Mouse (Mus musculus) cerebral cortex, adult 2 months (tissue): ENCODE data around the gene Slain2.

ENCODE experiments used
- WGBS: fragments of 180-500 bp; shearing (Covaris S2); methylation state at CpG from one replicate; pipeline ENCODE4 v1.1.7; 2018; 5-methylcytosine and 5-hydroxymethylcytosine counted together

The Slain2 gene

DNA sequence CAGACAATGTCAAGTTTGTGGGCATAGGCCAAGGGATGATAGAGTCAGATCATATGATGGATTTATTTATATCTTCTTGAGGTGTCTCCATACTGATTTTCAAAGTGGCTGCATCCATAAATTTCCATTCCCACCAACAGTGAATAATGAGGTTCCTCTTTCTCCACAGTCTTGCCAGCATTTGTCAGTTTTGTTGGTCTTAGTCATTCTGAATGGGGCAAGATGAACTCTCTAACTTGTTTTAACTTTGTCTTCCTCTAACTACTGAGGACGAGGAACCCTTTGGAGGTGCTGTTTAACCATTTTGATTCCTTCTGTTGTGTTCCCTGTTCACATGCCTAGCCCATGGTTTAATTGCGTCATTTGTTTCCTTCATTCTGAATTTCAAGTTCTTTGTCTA, 36.1 kb downstream of the Slain2 start:
- WGBS = 78% methylated on average over 2 of the region's 2 CpGs

DNA sequence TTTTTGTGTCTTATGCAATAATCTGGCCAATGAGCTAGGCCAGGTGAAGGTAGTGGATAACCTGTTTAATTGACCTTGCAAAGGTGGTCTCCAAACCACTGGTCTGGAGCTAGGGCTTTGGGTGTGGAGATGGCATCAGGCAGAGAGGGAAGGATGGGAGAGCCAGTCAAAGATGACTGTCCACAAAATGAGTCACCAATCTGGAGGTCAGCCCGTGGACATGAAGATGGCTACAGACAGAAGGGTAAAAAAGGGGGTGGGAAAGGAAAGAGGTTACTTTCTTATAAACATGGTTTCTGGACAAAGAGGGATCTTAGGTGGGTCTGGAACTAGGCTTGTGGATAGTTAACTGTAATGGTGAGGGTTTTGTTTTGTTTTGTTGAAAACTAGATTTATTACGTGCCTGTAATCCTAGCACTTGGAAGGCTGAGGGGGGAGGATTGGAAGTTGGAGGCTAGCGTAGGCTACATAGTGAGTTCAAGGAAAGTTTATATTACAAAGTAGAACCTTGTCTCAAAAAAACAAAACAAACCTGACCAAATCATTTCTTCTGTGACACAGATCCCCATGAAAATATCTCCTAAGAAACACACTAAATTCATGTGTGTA, 40.0 kb downstream of the Slain2 start:
- 86% methylated on average over 3 of the region's 3 CpGs for WGBS

DNA sequence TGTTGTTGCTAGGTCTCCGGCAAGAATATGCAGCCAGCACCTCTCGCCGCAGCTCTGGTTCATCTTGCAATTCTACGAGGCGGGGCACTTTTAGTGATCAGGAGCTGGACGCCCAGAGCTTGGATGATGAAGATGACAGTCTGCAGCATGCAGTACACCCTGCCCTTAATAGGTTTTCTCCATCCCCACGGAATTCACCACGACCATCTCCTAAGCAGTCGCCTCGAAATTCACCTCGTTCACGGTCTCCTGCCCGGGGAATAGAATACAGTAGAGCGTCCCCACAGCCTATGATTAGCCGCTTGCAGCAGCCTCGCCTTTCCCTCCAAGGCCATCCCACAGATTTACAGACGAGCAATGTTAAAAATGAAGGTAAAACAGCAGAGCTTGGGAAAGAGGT, 43.2 kb downstream of the Slain2 start:
- WGBS = 89% methylated on average over 17 of the region's 17 CpGs

DNA sequence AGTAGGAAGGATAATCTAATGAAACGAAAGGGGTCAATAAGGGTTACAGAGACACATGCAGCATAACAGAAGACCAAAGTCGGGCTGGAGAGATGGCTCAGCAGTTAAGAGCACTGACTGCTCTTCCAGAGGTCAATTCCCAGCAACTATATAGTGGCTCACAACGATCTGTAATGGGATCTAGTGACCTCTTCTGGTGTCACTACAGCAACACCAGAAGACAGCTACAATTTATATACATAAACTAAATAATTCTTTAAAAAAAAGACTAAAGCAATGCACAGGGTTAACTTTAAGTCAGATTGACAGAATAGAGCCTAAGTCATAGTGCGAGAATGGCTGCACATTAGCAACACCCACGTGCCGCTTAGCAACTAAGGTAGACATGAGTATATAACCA, 46.0 kb downstream of the Slain2 start:
- WGBS = 86% methylated on average over 6 of the region's 6 CpGs

DNA sequence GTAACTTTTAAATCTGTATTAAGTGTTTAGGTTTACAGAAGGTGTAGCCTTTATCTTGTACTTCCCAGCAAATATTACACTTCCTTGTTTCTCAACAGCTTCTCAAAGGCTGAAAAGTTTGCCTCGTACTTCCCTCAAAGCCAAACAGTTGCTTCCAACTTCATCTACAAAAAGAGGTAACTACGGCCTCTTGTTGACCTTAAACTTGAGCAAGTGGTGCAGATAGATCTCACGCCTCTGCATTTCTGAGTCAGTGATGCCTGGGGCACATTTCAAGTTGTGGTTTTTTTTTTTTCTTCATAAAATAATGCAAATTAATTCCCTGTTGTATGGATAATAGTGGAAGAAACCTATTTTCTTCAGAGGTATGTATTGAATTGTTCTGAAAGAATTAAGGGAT, 51.6 kb downstream of the Slain2 start:
- 74% methylated on average over 3 of the region's 3 CpGs for WGBS

DNA sequence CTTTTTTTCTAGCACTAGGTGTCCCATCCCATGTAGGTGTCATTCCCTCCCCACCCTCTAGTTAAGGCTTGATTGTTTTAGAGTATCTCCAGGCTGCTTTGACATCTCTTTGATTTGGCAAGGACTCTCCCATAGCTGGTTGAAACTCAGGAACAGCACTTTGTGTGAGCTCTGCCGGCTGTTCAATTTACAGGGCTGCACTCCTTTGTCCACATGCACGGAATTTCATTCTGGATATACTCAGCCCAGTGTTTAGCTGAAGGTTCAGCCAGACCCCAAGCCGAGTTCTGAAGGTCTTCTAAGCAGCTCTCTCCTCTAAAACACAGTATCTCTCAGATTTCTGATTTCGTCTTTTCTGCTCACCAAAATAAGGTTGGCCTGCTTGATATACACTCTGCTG, 58.3 kb downstream of the Slain2 start:
- 66% methylated on average over 4 of the region's 4 CpGs for WGBS

DNA sequence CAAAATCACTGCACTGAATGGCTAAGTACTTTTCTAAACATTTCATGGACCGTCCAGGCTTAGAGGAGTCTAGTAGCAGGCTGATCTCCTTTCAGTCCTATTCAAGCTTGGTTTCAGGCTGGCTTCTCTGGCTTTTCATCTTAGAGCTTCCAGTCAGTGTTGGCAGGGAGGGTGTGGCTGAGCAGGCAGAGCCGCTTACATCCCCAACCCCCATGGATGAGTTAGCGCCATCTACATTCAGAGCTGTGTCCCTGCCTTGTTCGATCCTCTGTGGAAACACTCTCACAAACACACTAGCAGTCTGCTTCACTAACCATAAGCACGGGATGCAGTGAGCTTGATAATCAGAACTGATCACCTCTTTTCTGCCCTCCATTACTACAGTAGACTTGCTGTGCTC, 58.8 kb downstream of the Slain2 start:
- WGBS = 45% methylated on average over 5 of the region's 5 CpGs

DNA sequence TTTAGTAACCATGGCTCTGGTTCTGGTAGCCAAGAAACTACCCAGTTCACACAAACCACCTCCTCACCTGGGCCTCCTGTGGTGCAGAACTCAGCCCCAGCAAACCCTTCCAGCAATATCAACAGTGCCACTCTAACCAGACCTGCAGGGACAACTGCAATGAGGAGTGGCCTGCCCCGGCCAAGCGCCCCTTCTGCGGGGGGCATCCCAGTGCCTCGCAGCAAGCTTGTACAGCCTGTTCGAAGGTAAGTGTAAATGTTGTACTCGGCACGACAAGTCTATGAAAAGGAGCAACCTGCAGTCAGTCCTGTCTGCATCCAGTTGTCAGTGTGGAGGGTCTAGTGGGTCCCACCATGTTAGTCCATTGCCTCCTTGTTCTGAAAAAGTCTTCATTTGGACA, 60.5 kb downstream of the Slain2 start, which contains the start of gene Gm10135:
Gm10135 (minus strand) TSS at position 101 of the 400 bp plus-strand sequence.
- 96% methylated on average over 7 of the region's 7 CpGs for WGBS

DNA sequence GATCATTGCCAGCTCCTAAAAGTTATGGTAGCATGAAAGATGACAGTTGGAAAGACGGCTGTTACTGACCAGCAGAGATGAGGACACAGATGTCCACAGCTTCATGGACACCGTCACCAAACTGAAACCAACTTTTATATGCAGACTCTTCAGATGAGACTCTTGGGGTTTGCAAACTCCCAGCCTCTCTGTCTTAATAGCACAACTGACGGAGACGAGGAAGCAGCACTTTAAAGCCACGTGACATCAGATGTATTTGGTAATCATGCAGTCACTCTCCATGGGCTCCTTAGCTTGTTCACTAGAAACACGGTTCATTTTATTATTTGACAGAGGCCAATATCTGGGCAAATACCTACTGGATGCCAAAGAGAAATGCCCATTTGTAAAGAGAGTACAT, 61.9 kb downstream of the Slain2 start:
- 89% methylated on average over 6 of the region's 6 CpGs for WGBS

DNA sequence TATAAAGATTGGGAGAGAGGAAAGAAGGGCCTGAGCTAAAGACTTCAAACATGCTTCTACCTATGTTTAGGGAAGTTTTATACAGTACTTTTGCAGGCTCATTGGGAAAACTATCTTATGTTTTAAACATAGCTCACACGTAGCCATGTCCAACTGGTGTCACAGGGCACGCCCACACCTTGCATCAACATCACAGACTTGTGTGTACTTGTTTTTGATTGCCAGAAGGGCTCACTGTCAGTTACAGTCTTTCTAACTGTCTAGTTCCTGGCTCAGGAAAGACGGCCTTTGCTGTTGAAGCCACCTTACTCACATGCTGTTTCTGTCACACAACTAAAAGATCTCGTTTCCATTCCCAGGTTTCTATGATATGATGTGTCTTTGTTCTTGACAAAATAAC, 62.4 kb downstream of the Slain2 start:
- 84% methylated on average over 4 of the region's 4 CpGs for WGBS

DNA sequence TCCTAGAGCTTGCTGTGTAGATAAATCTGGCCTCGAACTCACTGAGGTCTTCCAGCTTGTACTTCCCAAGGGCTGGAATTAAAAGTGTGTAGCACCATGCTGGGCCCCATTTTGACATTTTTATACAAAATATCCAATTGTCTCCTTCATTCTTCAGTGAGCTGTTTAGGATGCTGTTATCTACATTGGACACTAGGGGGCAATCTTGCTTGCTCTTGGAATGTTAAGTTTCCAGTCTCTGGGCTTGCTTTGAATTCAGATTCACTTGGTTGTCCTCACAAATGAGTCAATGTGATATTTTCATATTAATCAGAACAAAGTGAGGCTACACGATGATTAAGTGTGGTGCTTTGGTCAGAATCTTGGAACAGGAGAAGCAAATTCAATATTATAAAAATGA, 70.0 kb downstream of the Slain2 start:
- 12% methylated on average over 2 of the region's 2 CpGs for WGBS

DNA sequence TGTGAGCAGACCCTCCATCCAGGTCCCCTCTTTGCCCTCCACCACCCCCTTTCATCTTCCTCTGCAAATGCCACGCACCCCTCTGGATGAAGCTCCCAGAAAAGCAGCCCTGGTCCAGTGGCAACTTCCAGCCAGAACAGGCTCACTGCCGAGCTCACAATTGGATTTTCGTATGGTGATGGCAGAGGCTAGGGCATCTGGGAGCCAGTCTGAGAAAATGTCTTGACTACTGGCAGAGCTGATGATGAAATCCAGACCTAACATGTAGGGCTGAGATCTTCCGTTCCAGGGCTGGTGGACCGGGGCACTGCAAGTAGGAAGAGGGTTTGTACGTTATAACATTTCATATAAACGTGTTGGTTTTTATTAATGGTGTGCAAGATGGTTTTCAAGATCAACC, 73.7 kb downstream of the Slain2 start:
- WGBS = 95% methylated on average over 7 of the region's 7 CpGs

DNA sequence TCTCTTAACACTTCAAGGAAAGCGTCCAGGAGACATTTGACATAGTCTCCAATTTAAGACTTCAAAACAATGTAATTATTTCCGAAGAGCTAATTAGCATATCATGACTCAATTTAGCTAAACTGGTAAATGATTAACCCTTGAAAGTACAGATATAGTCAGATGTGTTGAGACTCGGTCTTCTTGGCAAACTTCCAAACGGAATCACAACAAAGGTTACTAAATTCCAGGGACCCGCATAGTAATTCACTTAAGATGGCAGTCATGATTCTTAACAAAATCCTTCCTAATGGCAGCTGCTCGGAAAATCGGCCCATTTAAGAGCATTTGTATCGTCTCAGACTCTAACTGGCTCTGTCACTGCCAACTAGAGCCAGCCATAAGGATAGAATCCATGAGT, 75.7 kb downstream of the Slain2 start:
- 48% methylated on average over 8 of the region's 8 CpGs for WGBS

DNA sequence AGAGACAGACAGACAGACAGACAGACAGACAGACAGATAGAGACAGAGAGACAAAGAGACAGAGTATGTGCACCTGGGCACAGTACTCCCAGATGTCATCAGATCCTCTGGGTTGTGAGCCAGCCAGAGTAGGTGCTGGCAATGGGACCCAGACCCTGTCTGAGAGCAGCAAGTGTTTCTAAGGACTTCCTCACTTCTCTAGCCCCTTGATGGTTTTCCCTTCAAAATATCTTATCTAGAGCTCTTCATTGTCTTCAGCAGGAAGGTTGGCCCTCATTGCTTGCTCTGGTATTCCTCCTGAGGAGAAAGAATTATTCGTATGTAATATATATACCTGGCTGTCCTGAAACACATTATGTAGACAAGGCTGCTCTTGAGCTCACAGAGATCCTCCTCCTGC, 78.4 kb downstream of the Slain2 start:
- WGBS = 84% methylated on average over 1 of the region's 1 CpGs

DNA sequence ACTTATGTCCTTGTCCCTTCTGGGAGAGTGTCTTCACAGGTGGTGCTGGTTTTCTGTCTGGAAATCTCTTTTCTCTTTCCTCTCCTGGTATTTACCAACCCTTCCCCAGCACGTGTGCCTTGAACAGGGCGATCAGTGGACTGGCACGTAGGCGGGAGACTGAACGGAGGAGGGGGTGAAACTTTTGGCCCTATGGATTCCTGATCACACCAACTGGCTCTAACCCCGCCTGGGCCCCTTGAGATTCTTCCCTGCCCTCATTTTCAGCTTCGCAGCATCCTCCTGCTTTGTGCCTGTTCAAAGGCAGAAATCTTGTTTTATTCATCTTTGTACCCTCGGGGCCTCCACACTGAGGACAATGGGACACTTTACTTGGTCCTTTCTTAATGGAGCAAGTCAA, 80.3 kb downstream of the Slain2 start:
- WGBS = 76% methylated on average over 8 of the region's 8 CpGs

DNA sequence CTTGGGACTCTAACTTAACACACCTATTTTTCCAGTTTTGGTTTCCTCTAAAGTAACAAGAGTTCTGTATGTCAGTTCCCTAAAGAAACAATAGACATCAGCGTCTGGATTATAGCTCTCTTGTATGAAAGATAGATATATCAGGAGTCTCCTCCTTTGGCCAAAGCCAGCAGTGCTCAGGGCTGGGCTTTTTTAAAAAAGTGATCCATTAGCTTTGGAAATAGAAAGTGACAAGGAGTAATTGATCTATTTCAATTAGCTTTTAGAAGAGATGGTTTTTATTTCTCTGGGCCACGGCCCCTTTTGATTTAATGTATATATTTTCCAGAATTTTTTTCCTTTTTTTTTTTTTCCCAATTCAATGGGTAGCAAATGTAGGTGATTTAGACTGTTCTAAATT, 80.8 kb downstream of the Slain2 start:
- 76% methylated on average over 2 of the region's 2 CpGs for WGBS

DNA sequence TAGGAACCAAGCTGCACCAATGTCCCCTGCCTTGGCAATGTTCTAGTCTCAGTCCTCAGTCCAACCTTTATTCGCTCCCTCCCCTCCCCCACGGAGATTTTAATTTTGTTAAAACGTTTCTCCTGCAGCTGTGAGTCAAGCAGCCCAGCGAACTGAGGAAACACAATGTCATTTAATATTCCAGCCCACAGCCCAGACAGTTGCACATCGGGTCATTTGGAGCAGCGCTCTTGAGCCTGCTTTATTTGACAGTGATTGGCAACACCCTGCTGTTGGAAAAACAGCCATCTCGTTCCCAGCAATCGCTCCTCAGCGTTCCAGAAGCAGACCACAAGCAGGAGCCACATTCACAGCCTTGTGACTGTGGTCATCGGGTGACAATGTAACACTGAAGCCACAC, 81.3 kb downstream of the Slain2 start:
- 40% methylated on average over 10 of the region's 10 CpGs for WGBS

DNA sequence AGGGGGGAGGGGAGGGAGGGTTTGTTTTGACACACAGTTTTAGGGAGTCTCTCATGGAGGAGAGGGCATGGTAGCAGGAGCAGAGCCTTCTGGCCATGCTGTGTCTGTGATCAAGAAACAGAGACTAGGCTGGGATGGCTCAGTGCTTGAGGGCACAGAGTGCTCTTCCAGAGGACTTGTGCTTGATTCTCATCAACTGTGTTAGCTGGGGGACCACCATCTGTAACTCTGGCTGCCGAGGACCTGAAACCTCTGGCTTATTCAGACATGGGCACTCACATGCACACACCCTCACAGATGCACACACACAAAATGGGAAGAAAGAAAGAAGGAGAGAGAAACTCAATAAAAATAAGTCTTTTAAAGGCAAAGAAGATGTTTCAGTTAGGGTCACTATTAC, 84.4 kb downstream of the Slain2 start:
- 79% methylated on average over 1 of the region's 1 CpGs for WGBS

DNA sequence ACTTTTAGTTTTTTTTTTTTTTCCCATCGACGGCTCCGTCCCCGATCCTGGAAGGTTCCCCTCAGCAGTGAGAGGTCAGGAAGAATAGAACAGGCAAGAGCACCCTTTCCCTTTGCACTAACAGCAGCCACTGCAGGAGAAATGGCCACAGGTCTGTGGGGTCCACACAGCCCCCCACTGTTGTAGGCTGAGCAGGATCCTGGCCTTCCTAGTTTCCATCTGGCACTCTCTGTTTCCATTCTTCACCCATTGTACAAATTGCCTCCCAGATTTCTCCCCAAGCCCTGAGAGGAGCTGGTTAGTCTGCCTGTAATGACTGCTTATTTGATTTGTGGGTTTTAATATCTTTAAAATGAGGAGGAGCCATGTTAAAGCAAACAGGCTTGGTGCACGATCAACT, 89.9 kb downstream of the Slain2 start:
- WGBS = 91% methylated on average over 5 of the region's 5 CpGs

DNA sequence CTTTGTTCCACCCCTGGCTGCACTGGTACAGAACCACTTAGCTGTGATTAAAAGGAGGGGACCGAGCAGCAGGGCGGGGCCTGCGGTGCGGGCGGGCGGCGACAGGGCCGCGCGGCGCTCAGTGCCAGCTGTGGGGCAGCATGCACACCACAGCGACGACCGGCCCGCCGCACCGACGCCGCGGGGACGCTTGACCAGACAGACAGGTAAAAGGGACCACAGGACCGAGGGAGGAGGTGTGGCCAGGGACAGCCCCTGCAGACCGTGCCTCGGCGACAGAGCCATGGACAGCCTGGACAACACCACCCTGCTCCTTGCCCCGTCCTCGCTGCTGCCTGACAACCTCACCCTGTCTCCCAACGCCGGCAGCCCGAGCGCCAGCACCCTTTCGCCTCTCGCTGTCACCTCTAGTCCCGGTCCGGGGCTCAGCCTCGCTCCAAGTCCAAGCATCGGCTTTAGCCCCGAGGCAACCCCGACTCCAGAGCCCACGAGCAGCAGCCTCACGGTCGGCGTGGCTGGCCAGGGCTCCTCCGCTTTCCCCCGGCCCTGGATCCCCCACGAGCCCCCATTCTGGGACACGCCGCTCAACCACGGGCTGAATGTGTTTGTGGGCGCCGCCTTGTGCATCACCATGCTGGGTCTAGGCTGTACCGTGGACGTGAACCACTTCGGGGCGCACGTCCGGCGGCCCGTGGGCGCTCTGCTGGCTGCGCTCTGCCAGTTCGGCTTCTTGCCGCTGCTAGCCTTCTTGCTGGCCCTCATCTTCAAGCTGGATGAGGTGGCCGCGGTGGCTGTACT, 92.9 kb downstream of the Slain2 start, which contains the start of gene Slc10a4:
Slc10a4 (plus strand) TSS at position 100 of the 798 bp plus-strand sequence.
- WGBS = 12% methylated on average over 65 of the region's 65 CpGs

DNA sequence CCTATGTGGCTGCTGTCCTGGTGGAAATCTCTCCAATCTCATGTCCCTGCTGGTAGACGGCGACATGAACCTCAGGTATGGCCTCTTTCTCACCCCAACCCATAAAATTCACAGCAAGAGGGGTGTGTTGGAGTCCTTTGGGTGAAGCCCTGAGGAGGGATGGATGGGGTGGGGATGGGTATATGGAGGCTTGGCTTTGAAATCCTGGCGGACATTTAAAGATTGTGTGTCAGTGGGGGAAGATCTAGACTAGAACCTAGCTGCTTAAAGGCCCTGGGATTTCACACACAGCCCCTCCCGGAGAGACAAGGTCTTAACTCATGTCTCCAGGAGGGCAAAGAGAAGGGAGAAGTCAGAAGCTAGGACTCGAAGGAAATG, 93.5 kb downstream of the Slain2 start:
- 57% methylated on average over 5 of the region's 5 CpGs for WGBS

DNA sequence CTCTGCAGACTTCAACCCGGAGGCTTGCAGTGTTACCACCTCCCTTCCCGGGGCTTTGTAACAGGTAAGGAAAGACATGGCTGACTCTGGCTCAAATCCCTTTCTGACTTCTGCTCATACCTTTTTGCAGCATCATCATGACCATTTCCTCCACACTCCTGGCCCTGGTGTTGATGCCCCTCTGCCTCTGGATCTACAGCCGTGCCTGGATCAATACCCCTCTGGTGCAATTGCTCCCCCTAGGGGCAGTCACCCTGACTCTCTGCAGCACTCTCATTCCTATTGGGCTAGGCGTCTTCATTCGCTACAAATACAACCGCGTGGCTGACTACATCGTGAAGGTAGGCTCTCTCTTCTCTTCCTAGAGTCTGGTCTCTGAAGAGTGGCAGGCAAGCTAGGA, 94.1 kb downstream of the Slain2 start:
- WGBS = 56% methylated on average over 8 of the region's 8 CpGs

DNA sequence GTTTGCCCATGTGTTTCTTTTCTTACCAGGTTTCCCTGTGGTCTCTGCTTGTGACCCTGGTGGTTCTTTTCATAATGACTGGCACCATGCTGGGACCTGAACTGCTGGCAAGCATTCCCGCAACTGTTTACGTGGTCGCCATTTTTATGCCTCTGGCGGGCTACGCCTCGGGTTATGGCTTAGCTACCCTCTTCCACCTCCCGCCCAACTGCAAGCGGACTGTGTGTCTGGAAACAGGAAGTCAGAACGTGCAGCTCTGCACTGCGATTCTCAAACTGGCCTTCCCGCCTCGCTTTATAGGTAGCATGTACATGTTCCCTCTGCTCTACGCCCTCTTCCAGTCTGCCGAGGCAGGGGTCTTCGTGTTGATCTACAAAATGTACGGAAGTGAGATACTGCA, 97.7 kb downstream of the Slain2 start:
- WGBS = 91% methylated on average over 16 of the region's 16 CpGs
